Mouse (Mus musculus) kidney, embryonic 14.5 days (tissue): ENCODE measurements at regions not wholly inside any gene's neighbourhood (a gene's known extent, or its start where the extent isn't known, plus 50 kb on each side); places are given as distances from the start of the nearest gene placed in this dataset.
A peak's percentile ranks its signal among the peaks of the same experiment; 100 is the strongest.

ENCODE experiments used
- ATAC-seq: fragments of 200-750 bp; cut with Nextera tagmentation; 2 replicates; pipeline ENCODE4 v1.8.0; 2017; ENCODE audit warnings: moderate number of reproducible peaks, mild to moderate bottlenecking, moderate TSS enrichment, moderate library complexity; ENCODE audit not compliant: low FRiP score, low TSS enrichment
- H3K27ac ChIP-seq: fragments of 300-500 bp; sonication (generic); 2 replicates; pipeline ENCODE4 v1.5.1; 2014; ENCODE audit warnings: low read depth, mild to moderate bottlenecking, low read length, moderate library complexity, mixed read lengths
- H3K27me3 ChIP-seq: fragments of 300-500 bp; sonication (generic); 2 replicates; pipeline ENCODE4 v1.6.1; 2014; ENCODE audit warnings: mild to moderate bottlenecking, low read length; ENCODE audit not compliant: control insufficient read depth, insufficient read depth
- H3K36me3 ChIP-seq: fragments of 300-500 bp; sonication (generic); 2 replicates; pipeline ENCODE4 v1.6.1; 2014; ENCODE audit warnings: low read length, mixed read lengths; ENCODE audit not compliant: control insufficient read depth, insufficient read depth
- H3K4me1 ChIP-seq: fragments of 300-500 bp; sonication (generic); 2 replicates; pipeline ENCODE4 v1.6.1; 2014; ENCODE audit warnings: low read length, mixed read lengths; ENCODE audit not compliant: control insufficient read depth, insufficient read depth
- H3K4me2 ChIP-seq: fragments of 300-500 bp; sonication (generic); replicated peaks from 2 replicates; pipeline ENCODE4 v1.6.1; 2014; ENCODE audit warnings: low read depth, mild to moderate bottlenecking, low read length
- H3K4me3 ChIP-seq: fragments of 300-500 bp; sonication (generic); 2 replicates; pipeline ENCODE4 v1.5.1; 2014; ENCODE audit warnings: mild to moderate bottlenecking, low read length
- H3K9ac ChIP-seq: fragments of 300-500 bp; sonication (generic); 2 replicates; pipeline ENCODE4 v1.6.1; 2014; ENCODE audit warnings: low read depth, mild to moderate bottlenecking, low read length, moderate library complexity
- H3K9me3 ChIP-seq: fragments of 300-500 bp; sonication (generic); 2 replicates; pipeline ENCODE4 v1.6.1; 2016; ENCODE audit warnings: low read length; ENCODE audit not compliant: control insufficient read depth
- WGBS: fragments of 180-500 bp; shearing (Covaris S2); extraction: QIAGEN DNeasy Blood & Tissue Kit; methylation state at CpG from one replicate; pipeline ENCODE4 v1.1.7; 2014; 5-methylcytosine and 5-hydroxymethylcytosine counted together

DNA sequence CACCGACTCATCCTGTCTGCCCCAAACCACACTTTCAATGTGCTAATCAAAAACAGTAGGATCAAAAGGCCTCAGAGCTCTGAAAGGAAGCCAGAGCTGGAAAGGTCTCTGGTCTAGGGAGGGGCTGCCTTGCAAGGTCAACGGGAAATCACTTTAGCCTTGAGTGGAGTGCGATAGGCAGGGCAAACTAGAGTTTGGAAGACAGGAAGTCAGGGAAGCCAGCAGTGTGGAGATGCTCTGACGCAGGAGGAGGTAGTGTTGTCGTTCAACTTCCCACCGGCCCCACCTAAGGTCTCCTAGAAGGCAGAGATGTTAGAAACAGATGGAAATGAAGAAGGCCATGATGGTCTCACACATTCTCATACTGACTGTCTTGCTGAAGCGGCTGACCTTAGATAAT is 52.0 kb upstream of the Trp53i11 start:
- WGBS = 62% methylated on average over 7 of the region's 7 CpGs

DNA sequence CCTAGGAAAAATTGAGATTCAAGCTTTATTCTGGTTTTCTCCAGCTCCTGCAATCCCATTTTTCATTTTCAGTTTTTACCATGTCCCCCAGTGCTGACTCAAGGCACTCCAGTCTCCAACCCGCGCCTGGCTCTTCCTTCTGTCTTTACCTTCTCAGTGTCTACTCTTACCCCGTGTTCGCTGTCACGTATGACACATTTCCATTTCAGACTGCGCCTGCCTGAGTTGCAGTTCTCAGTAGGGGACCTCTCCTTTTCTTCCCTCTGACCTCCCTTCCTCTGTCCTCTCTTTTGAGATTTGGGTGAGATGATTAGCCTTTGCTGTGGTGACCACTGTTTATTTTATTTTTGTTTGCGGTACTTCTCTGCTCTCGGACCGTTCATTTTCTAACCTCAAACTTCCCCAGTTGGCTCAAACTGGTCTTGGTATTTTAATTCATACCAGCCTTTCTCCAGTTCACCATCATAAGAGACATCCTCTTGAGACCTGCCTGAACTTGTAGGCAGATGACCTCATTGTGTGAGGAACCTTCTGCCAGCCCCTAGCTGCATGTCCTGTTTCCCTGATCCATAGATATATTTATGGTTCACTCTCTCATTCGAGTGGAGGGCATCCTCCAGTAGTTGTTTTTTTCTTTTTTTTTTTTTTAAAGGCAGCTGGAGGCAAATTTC is 53.9 kb upstream of the Trp53i11 start:
- Histone ChIP-seq H3K4me2 (no peak overlapping the region), H3K9me3 (no peaks in the 10 kb centered on the region), H3K36me3 (no peaks in the 10 kb centered on the region), H3K9ac (no peak overlapping the region), H3K27me3 (no peaks in the 10 kb centered on the region), H3K4me3 (no peak overlapping the region), H3K27ac (no peak overlapping the region), H3K4me1 (no peaks in the 10 kb centered on the region)
- WGBS = 82% methylated on average over 10 of the region's 10 CpGs
- ATAC-seq = no peak

More for the DNA sequence above, 52.0 kb upstream of the Trp53i11 start:
- no peak for ATAC-seq
- Histone ChIP-seq H3K9ac (no peak overlapping the region), H3K4me3 (no peak overlapping the region), H3K27me3 (no peaks in the 10 kb centered on the region), H3K27ac (no peak overlapping the region), H3K4me1 (no peaks in the 10 kb centered on the region), H3K36me3 (no peaks in the 10 kb centered on the region), H3K4me2 (no peak overlapping the region), H3K9me3 (no peaks in the 10 kb centered on the region)

DNA sequence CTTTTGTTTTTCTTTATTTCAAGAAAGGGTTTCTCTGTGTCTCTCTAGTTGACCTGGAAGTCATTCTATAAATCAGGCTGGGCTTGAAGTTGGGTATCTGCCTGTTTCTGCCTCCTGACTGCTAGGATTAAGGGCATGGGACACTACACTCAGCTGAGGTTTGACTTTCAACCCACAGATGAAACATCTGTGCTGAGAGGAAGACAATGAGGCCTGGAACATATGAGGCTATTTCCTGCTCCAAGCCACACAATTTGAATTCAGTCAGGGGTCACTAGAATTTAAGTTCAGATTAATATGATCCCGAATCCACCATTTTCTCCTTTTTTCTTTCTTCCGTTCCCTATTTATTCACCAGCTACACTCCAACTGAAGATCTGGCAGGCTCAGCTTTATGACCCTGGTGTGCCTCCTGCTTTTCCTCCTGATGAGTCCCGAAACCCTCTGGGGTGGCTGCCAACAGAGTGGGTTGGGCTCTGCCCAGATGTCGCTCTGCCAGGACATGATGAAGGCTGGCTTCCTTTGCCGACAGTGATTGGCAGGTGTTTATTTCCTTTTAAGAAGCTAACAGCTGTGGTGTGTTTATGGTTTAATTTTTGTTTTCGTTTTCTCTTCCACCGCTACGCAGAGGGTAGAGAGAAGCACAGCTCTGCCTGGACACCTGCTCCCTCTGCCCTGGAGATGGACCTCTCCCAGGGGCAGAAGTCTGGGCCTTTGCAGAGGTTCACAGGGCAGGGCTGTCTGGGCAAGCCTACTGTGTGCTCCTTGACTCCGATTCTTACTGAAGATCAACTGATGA is 55.3 kb upstream of the Trp53i11 start:
- H3K4me3 ChIP-seq = no peak overlapping the region
- no peak overlapping the region for H3K4me2 ChIP-seq
- H3K36me3 ChIP-seq = no peaks in the 10 kb centered on the region
- no peak overlapping the region for H3K9ac ChIP-seq
- no peaks in the 10 kb centered on the region for H3K9me3 ChIP-seq
- no peak for ATAC-seq
- 0 out of 2 replicates have a peak overlapping the region, but pooled peaks have one; percentile 30 for H3K27ac ChIP-seq
- no peaks in the 10 kb centered on the region; the same call in 1 of the 2 replicates for H3K4me1 ChIP-seq
- WGBS = 62% methylated on average over 9 of the region's 9 CpGs
- H3K27me3 ChIP-seq = no peaks in the 10 kb centered on the region

DNA sequence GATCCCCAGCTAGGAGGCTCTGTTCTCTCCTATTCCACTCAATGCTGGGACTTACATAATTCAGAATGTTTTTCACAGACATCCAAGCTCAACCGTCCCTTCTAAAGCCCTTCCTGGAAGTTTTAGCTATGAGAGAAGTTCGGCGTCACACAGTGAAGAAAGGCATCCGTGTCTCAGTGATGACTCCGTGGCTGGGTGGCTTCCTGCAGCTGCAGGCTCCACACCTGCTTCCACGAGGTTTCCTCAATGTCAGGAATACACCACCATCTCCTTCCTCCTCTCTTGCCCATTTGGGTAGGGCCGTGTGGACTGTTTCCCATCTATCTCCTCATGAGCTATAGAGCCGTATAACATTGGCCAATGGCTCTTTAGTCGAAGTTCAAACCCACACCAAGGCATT is 56.1 kb upstream of the Trp53i11 start:
- H3K4me2 ChIP-seq = no peak overlapping the region
- no peak overlapping the region for H3K4me3 ChIP-seq
- no peak overlapping the region for H3K27ac ChIP-seq
- H3K36me3 ChIP-seq = no peaks in the 10 kb centered on the region
- ATAC-seq = no peak
- no peaks in the 10 kb centered on the region for H3K27me3 ChIP-seq
- H3K9ac ChIP-seq = no peak overlapping the region
- peaks cover 6% of the 10 kb centered on the region; the same call in 1 of the 2 replicates for H3K4me1 ChIP-seq
- 82% methylated on average over 9 of the region's 9 CpGs for WGBS
- no peaks in the 10 kb centered on the region for H3K9me3 ChIP-seq

DNA sequence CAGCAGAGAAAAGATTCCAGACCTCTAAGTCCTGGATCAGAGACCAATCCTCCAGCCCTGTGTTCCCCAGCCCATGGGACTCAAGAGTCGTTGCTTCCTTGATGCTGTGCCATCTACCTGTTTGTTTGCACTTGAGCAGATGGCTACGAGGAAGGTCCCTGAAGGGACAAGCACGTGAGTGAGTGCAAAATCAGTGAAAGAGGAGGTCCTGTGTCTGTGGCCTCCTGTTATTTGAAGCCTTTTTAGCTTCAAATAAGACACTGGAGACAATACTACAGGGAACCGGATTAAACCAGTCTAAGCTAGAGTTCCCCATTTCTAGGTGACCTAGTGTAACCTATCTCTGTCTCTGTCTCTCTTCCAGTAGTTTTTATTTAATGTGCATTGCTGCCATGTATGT is 58.2 kb upstream of the Trp53i11 start:
- H3K36me3 ChIP-seq = no peaks in the 10 kb centered on the region
- 62% methylated on average over 4 of the region's 4 CpGs for WGBS
- no peaks in the 10 kb centered on the region for H3K9me3 ChIP-seq

DNA sequence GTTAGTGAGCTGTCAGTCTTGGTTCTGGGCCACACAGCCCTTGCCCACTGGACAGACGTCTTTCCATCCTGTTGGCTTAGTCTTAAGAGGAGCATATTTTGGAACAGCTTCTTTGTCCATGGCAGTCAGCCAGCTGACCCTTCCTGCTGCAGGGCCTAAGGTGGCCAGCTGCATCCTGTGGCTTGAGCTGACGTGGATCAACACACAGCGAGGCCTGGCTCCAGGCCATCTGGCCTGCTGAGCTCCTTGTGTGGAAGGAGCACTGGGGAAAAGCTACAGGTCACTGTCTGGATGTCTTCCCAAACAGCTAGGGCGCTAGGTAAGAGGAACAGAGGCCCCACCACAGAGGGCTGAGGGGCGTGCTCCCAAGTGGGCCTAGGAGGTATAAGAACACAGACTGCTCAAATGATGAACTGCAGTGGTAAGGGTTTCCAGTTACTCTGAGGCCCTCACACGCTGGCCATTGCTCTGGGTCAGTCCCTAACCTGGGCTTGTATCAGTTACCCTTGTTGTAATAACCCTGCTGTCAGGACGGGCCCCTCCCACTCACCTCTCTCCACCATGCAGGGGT is 60.7 kb upstream of the Trp53i11 start:
- H3K27ac ChIP-seq = no peak overlapping the region
- WGBS = 22% methylated on average over 7 of the region's 7 CpGs
- no peaks in the 10 kb centered on the region for H3K9me3 ChIP-seq
- H3K4me3 ChIP-seq = no peak overlapping the region
- peaks cover 13% of the 10 kb centered on the region for H3K4me1 ChIP-seq
- ATAC-seq = peak; percentile 76
- H3K27me3 ChIP-seq = no peaks in the 10 kb centered on the region
- no peak overlapping the region for H3K4me2 ChIP-seq
- no peak overlapping the region for H3K9ac ChIP-seq
- no peaks in the 10 kb centered on the region for H3K36me3 ChIP-seq

More for the DNA sequence above, 58.2 kb upstream of the Trp53i11 start:
- no peak overlapping the region for H3K27ac ChIP-seq
- H3K4me3 ChIP-seq = no peak overlapping the region
- H3K9ac ChIP-seq = no peak overlapping the region
- no peak for ATAC-seq
- H3K27me3 ChIP-seq = no peaks in the 10 kb centered on the region
- H3K4me2 ChIP-seq = no peak overlapping the region
- peaks cover 6% of the 10 kb centered on the region; the same call in 1 of the 2 replicates for H3K4me1 ChIP-seq

DNA sequence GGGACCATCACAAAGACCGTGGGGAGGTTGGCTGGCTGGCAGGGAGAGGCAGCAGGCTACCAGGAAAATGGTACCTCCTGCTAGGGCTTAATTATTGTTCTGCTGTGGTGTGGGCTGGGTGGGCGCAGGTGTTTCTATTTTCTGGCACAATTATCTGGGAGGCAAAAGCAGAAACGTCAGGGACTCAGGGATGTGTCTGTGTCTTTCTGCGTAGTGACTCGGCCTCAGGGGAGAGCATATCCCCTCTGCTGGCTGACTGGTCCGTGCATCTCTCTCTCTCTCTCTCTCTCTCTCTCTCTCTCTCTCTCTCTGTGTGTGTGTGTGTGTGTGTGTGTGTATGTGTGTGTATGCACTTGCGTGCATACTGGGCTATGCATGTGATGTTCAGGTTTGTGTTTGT is 61.2 kb upstream of the Trp53i11 start:
- H3K9ac ChIP-seq = no peak overlapping the region
- H3K4me1 ChIP-seq = peaks cover 14% of the 10 kb centered on the region
- H3K4me2 ChIP-seq = no peak overlapping the region
- H3K27me3 ChIP-seq = no peaks in the 10 kb centered on the region
- no peak for ATAC-seq
- WGBS = 77% methylated on average over 7 of the region's 7 CpGs
- no peak overlapping the region for H3K4me3 ChIP-seq
- H3K27ac ChIP-seq = no peak overlapping the region
- no peaks in the 10 kb centered on the region for H3K36me3 ChIP-seq
- H3K9me3 ChIP-seq = no peaks in the 10 kb centered on the region

DNA sequence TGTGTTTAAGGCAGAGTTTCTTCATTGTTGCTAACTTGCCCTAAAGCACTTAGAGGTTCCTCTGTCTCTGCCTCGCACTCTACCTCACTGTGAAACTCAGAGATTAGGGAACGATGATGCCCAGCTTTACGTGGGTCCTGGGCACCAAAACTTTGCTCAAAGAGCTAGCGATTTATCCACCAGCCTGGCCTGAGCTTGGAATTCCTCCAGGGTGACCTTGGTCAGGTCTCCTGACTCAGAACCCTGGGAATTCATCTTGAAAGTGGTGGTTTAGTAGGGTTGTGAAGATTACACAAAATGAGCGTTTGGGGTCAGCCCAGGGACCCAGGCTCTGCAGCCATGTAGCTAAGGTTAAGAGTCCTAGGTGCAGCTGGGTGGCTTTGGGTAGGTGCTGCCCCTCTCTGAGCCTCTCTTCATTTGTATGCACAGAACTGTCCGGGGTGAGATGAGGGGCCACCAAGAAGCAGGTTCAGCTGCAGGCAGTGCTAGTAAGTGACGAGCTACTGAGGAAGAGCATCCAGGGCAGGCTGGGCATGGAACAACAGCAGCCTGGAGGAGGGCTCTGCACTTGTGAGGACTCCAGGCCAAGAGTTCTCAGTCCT is 62.4 kb upstream of the Trp53i11 start:
- no peak overlapping the region for H3K4me2 ChIP-seq
- no peak overlapping the region for H3K27ac ChIP-seq
- H3K9ac ChIP-seq = no peak overlapping the region
- H3K4me1 ChIP-seq = peaks cover 14% of the 10 kb centered on the region
- ATAC-seq = no peak
- H3K9me3 ChIP-seq = no peaks in the 10 kb centered on the region
- H3K27me3 ChIP-seq = no peaks in the 10 kb centered on the region
- 90% methylated on average over 7 of the region's 7 CpGs for WGBS
- H3K4me3 ChIP-seq = no peak overlapping the region
- no peaks in the 10 kb centered on the region for H3K36me3 ChIP-seq
